Comparison of ENCODE assay signal across 11 mouse cellular contexts in the genomic region with DNA sequence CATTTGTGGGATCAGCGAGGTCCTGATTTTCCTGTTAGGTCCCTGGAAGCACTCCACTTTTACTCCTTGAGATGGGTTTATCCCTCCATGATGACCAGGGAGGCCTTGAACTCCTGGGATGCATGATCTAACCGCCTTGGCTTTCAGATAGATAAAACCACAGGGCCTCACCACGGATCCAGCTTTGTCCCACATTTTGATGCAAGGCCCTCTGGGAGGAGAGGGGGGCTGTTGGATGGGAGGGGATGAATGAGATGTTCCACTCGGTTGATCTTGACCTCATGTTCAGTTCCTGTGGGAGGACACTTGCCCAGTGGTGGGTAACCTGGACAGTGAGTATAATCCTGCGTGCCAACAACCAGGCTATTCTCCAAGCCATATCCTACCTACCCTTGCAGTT. TPM values are rescaled to one million over a fixed set of nuclear protein-coding genes. Genes with fewer than 3 reads are reported as not detected.
DNase-seq lines count a peak whose midpoint lies in the region; ATAC-seq and TF ChIP-seq lines count a peak whose summit lies in the region.
"Had no signal": no experiment of that assay in that cellular context is flagged by ENCODE, and none has a peak within 500 bp of the region (broad histone marks: within the 10 kb centered on the region; RNA-seq: fewer than 3 reads in every experiment).

No protein-coding gene starts in this region.

- peaks cover 2% of the 10 kb centered on the region; the same call in 1 of the 2 replicates for H3K9me3 ChIP-seq in forebrain, embryonic 11.5 days (ENCODE audit: control insufficient read depth, low read length)
- no peaks in the 10 kb centered on the region for H3K9me3 ChIP-seq in forebrain, embryonic 15.5 days
- peaks cover 4% of the 10 kb centered on the region; the same call in 1 of the 2 replicates for H3K9me3 ChIP-seq in liver, embryonic 12.5 days (replicated peaks)
- H3K9me3 ChIP-seq in liver, postnatal 0 days (ENCODE audit: low read length), result no peaks in the 10 kb centered on the region
- H3K9me3 ChIP-seq in forebrain, embryonic 14.5 days (replicated peaks; ENCODE audit: control insufficient read depth, low read length), result no peaks in the 10 kb centered on the region
- H3K9me3 ChIP-seq in midbrain, embryonic 16.5 days (replicated peaks; ENCODE audit: control insufficient read depth, low read length, poor library complexity, severe bottlenecking), result no peaks in the 10 kb centered on the region

- WGBS in forebrain, embryonic 11.5 days, result 81% methylated on average over 5 of the region's 5 CpGs
- 79% methylated on average over 5 of the region's 5 CpGs for WGBS in forebrain, embryonic 15.5 days
- WGBS in liver, embryonic 12.5 days (ENCODE audit: insufficient replicate concordance), result 64% methylated on average over 5 of the region's 5 CpGs
- 64% methylated on average over 5 of the region's 5 CpGs for whole genome bisulfite sequencing in liver, postnatal 0 days (ENCODE audit: insufficient replicate concordance)
- 80% methylated on average over 5 of the region's 5 CpGs for WGBS in forebrain, embryonic 14.5 days
- WGBS in midbrain, embryonic 16.5 days, result 59% methylated on average over 5 of the region's 5 CpGs

- no peak overlapping the region for H3K9ac ChIP-seq in forebrain, embryonic 11.5 days (ENCODE audit: low read length)
- H3K9ac ChIP-seq in forebrain, embryonic 15.5 days (replicated peaks), result no peak overlapping the region
- no peak overlapping the region for H3K9ac ChIP-seq in liver, embryonic 12.5 days
- no peak overlapping the region for H3K9ac ChIP-seq in liver, postnatal 0 days (replicated peaks)
- no peak overlapping the region for H3K9ac ChIP-seq in forebrain, embryonic 14.5 days (ENCODE audit: low read length)
- no peak overlapping the region for H3K9ac ChIP-seq in midbrain, embryonic 16.5 days (ENCODE audit: low read depth, low read length)

- ATAC-seq in forebrain, embryonic 11.5 days (replicated peaks; ENCODE audit: low FRiP score), result no peak
- ATAC-seq in forebrain, embryonic 15.5 days (replicated peaks), result no peak
- no peak for ATAC-seq in liver, embryonic 12.5 days
- no peak for ATAC-seq in liver, postnatal 0 days
- ATAC-seq in forebrain, embryonic 14.5 days, result no peak
- ATAC-seq in midbrain, embryonic 16.5 days, result no peak
- ATAC-seq: Patski had no signal

- no peak for TF ChIP-seq EP300 in liver, postnatal 0 days (IDR thresholded peaks at IDR 0.05; ENCODE audit: low read depth)

- H3K4me3 ChIP-seq in forebrain, embryonic 11.5 days (ENCODE audit: low read depth, low read length), result 0 out of 2 replicates have a peak overlapping the region, but pooled peaks have one; percentile 94
- no peak overlapping the region for H3K4me3 ChIP-seq in forebrain, embryonic 15.5 days
- H3K4me3 ChIP-seq in liver, embryonic 12.5 days, result no peak overlapping the region
- H3K4me3 ChIP-seq in liver, postnatal 0 days (ENCODE audit: low read depth, low read length), result no peak overlapping the region
- H3K4me3 ChIP-seq in forebrain, embryonic 14.5 days (ENCODE audit: low read depth, low read length), result no peak overlapping the region
- no peak overlapping the region for H3K4me3 ChIP-seq in midbrain, embryonic 16.5 days (ENCODE audit: low read depth, low read length)

- no peak overlapping the region for H3K27ac ChIP-seq in forebrain, embryonic 11.5 days (ENCODE audit: low read depth, low read length)
- no peak overlapping the region for H3K27ac ChIP-seq in forebrain, embryonic 15.5 days (replicated peaks)
- H3K27ac ChIP-seq in liver, embryonic 12.5 days, result no peak overlapping the region
- no peak overlapping the region for H3K27ac ChIP-seq in liver, postnatal 0 days (ENCODE audit: low read depth)
- H3K27ac ChIP-seq in forebrain, embryonic 14.5 days (ENCODE audit: low read depth, low read length), result no peak overlapping the region
- H3K27ac ChIP-seq in midbrain, embryonic 16.5 days (ENCODE audit: low read length), result no peak overlapping the region

- H3K4me1 ChIP-seq in forebrain, embryonic 11.5 days (replicated peaks; ENCODE audit: control insufficient read depth, insufficient read depth, low read length), result 0 out of 2 replicates have a peak, but pooled peaks cover 3% of the 10 kb centered on the region
- peaks cover 16% of the 10 kb centered on the region for H3K4me1 ChIP-seq in forebrain, embryonic 15.5 days
- peaks cover 35% of the 10 kb centered on the region for H3K4me1 ChIP-seq in liver, embryonic 12.5 days
- peaks cover 14% of the 10 kb centered on the region for H3K4me1 ChIP-seq in liver, postnatal 0 days (ENCODE audit: insufficient read depth)
- H3K4me1 ChIP-seq in forebrain, embryonic 14.5 days (ENCODE audit: control insufficient read depth, insufficient read depth, low read length), result no peaks in the 10 kb centered on the region
- peaks cover 13% of the 10 kb centered on the region for H3K4me1 ChIP-seq in midbrain, embryonic 16.5 days (ENCODE audit: control insufficient read depth, insufficient read depth, low read length)

- 0 out of 2 replicates have a peak overlapping the region, but pooled peaks have one; percentile 8 for H3K4me2 ChIP-seq in forebrain, embryonic 11.5 days (ENCODE audit: low read depth, low read length, severe bottlenecking)
- H3K4me2 ChIP-seq in forebrain, embryonic 15.5 days (replicated peaks), result no peak overlapping the region
- H3K4me2 ChIP-seq in liver, embryonic 12.5 days, result peak overlapping the region; percentile 85; the same call in 1 of the 2 replicates
- no peak overlapping the region for H3K4me2 ChIP-seq in liver, postnatal 0 days (ENCODE audit: low read depth, low read length)
- H3K4me2 ChIP-seq in forebrain, embryonic 14.5 days (ENCODE audit: low read length), result peak overlapping the region; percentile 91; the same call in 1 of the 2 replicates
- peak overlapping the region; percentile 3; the same call in 1 of the 2 replicates for H3K4me2 ChIP-seq in midbrain, embryonic 16.5 days (ENCODE audit: low read length)

- TF ChIP-seq CTCF in liver, postnatal 0 days (IDR thresholded peaks at IDR 0.05; ENCODE audit: low read depth), result no peak

- DNase-seq in forebrain, embryonic 11.5 days (ENCODE audit: low spot score), result no peak
- DNase-seq in liver, postnatal 0 days, result no peak
- DNase-seq in forebrain, embryonic 14.5 days (ENCODE audit: low spot score), result no peak
- DNase-seq in gastrocnemius, postnatal 4 days (ENCODE audit: low spot score in 2 of 2), result no peak
- DNase-seq in thymus, postnatal 36 days, result no peak
- DNase-seq: cerebellum, postnatal 14 days; heart, postnatal 14 days had no signal

- H3K36me3 ChIP-seq in forebrain, embryonic 11.5 days (ENCODE audit: control insufficient read depth, insufficient read depth, low read length), result peaks cover 26% of the 10 kb centered on the region
- peaks cover 28% of the 10 kb centered on the region for H3K36me3 ChIP-seq in forebrain, embryonic 15.5 days
- peaks cover 36% of the 10 kb centered on the region for H3K36me3 ChIP-seq in liver, embryonic 12.5 days
- H3K36me3 ChIP-seq in liver, postnatal 0 days (replicated peaks; ENCODE audit: insufficient read depth, low read length), result peaks cover 7% of the 10 kb centered on the region; the same call in 1 of the 2 replicates
- H3K36me3 ChIP-seq in forebrain, embryonic 14.5 days (ENCODE audit: control insufficient read depth, insufficient read depth, low read length), result peaks cover 38% of the 10 kb centered on the region
- peaks cover 12% of the 10 kb centered on the region; the same call in 1 of the 2 replicates for H3K36me3 ChIP-seq in midbrain, embryonic 16.5 days (ENCODE audit: control insufficient read depth, insufficient read depth, low read length)

- no peaks in the 10 kb centered on the region for H3K27me3 ChIP-seq in forebrain, embryonic 11.5 days (ENCODE audit: control insufficient read depth, insufficient read depth, low read length)
- H3K27me3 ChIP-seq in forebrain, embryonic 15.5 days, result no peaks in the 10 kb centered on the region
- no peaks in the 10 kb centered on the region for H3K27me3 ChIP-seq in liver, embryonic 12.5 days (replicated peaks)
- 0 out of 2 replicates have a peak, but pooled peaks cover 6% of the 10 kb centered on the region for H3K27me3 ChIP-seq in liver, postnatal 0 days (ENCODE audit: insufficient read depth, low read length)
- H3K27me3 ChIP-seq in forebrain, embryonic 14.5 days (replicated peaks; ENCODE audit: control insufficient read depth, insufficient read depth, low read length), result no peaks in the 10 kb centered on the region
- H3K27me3 ChIP-seq in midbrain, embryonic 16.5 days (ENCODE audit: control insufficient read depth, insufficient read depth, low read depth, low read length), result no peaks in the 10 kb centered on the region
- H3K27me3 ChIP-seq: Patski had no signal

RNA-seq across cellular contexts. Expression of gene Homer3, which starts 1.8 kb away (rescaled TPM):
- polyA plus RNA-seq in forebrain, embryonic 11.5 days (2014; fragmentation: Nextera tagmentation; extraction: Ambion mirVana), result 87.6 and 91.4 TPM in 2 replicates
- 52.5 and 55.7 TPM in 2 replicates for polyA plus RNA-seq in forebrain, embryonic 15.5 days (2015; fragmentation: Nextera tagmentation; extraction: Ambion mirVana)
- 19.6 and 21.4 TPM in 2 replicates for polyA plus RNA-seq in liver, embryonic 12.5 days (2016; fragmentation: Nextera tagmentation; extraction: Ambion mirVana)
- polyA plus RNA-seq in liver, postnatal 0 days (2015; fragmentation: Nextera tagmentation; extraction: Ambion mirVana), result 4.3 and 5.6 TPM in 2 replicates
- polyA plus RNA-seq in forebrain, embryonic 14.5 days (2014; fragmentation: Nextera tagmentation; extraction: Ambion mirVana), result 31.5 and 42.8 TPM in 2 replicates
- 26.3 and 29.9 TPM in 2 replicates for polyA plus RNA-seq in midbrain, embryonic 16.5 days (2015; fragmentation: Nextera tagmentation; extraction: Ambion mirVana)
- 10 to 100 TPM; 23.2 to 24.3 TPM for total RNA-seq in gastrocnemius, postnatal 4 days (2021)

RNA-seq across cellular contexts. Expression of gene Ddx49, which starts 17.9 kb away (rescaled TPM):
- 54.4 and 61.5 TPM in 2 replicates for polyA plus RNA-seq in forebrain, embryonic 11.5 days (2014; fragmentation: Nextera tagmentation; extraction: Ambion mirVana)
- polyA plus RNA-seq in forebrain, embryonic 15.5 days (2015; fragmentation: Nextera tagmentation; extraction: Ambion mirVana), result 52.2 and 53.8 TPM in 2 replicates
- polyA plus RNA-seq in liver, embryonic 12.5 days (2016; fragmentation: Nextera tagmentation; extraction: Ambion mirVana), result 37.0 and 40.0 TPM in 2 replicates
- polyA plus RNA-seq in liver, postnatal 0 days (2015; fragmentation: Nextera tagmentation; extraction: Ambion mirVana), result 15.2 and 16.3 TPM in 2 replicates
- polyA plus RNA-seq in forebrain, embryonic 14.5 days (2014; fragmentation: Nextera tagmentation; extraction: Ambion mirVana), result 51.5 and 52.3 TPM in 2 replicates
- 40.3 and 45.0 TPM in 2 replicates for polyA plus RNA-seq in midbrain, embryonic 16.5 days (2015; fragmentation: Nextera tagmentation; extraction: Ambion mirVana)
- 10 to 100 TPM; 42.8 to 42.9 TPM for total RNA-seq in gastrocnemius, postnatal 4 days (2021)

RNA-seq across cellular contexts. Expression of gene Cope, which starts 17.9 kb away (rescaled TPM):
- 220 and 268 TPM in 2 replicates for polyA plus RNA-seq in forebrain, embryonic 11.5 days (2014; fragmentation: Nextera tagmentation; extraction: Ambion mirVana)
- 266 and 271 TPM in 2 replicates for polyA plus RNA-seq in forebrain, embryonic 15.5 days (2015; fragmentation: Nextera tagmentation; extraction: Ambion mirVana)
- polyA plus RNA-seq in liver, embryonic 12.5 days (2016; fragmentation: Nextera tagmentation; extraction: Ambion mirVana), result 205 and 212 TPM in 2 replicates
- polyA plus RNA-seq in liver, postnatal 0 days (2015; fragmentation: Nextera tagmentation; extraction: Ambion mirVana), result 162 and 171 TPM in 2 replicates
- 305 and 332 TPM in 2 replicates for polyA plus RNA-seq in forebrain, embryonic 14.5 days (2014; fragmentation: Nextera tagmentation; extraction: Ambion mirVana)
- 261 and 268 TPM in 2 replicates for polyA plus RNA-seq in midbrain, embryonic 16.5 days (2015; fragmentation: Nextera tagmentation; extraction: Ambion mirVana)
- total RNA-seq in gastrocnemius, postnatal 4 days (2021), result 100 to 1,000 TPM; 168 to 177 TPM

RNA-seq across cellular contexts. Expression of gene Cers1, which starts 31.2 kb away (rescaled TPM):
- 10.6 and 11.0 TPM in 2 replicates for polyA plus RNA-seq in forebrain, embryonic 11.5 days (2014; fragmentation: Nextera tagmentation; extraction: Ambion mirVana)
- 31.3 and 31.9 TPM in 2 replicates for polyA plus RNA-seq in forebrain, embryonic 15.5 days (2015; fragmentation: Nextera tagmentation; extraction: Ambion mirVana)
- polyA plus RNA-seq in liver, embryonic 12.5 days (2016; fragmentation: Nextera tagmentation; extraction: Ambion mirVana), result 0.45 and 0.63 TPM in 2 replicates
- 0.12 TPM in 1 of 2 replicates, not detected in the other for polyA plus RNA-seq in liver, postnatal 0 days (2015; fragmentation: Nextera tagmentation; extraction: Ambion mirVana)
- 20.8 and 27.6 TPM in 2 replicates for polyA plus RNA-seq in forebrain, embryonic 14.5 days (2014; fragmentation: Nextera tagmentation; extraction: Ambion mirVana)
- 40.3 and 42.1 TPM in 2 replicates for polyA plus RNA-seq in midbrain, embryonic 16.5 days (2015; fragmentation: Nextera tagmentation; extraction: Ambion mirVana)
- 10 to 100 TPM; 23.1 to 24.4 TPM for total RNA-seq in gastrocnemius, postnatal 4 days (2021)

RNA-seq across cellular contexts. Expression of gene Gdf1, which starts 45.2 kb away (rescaled TPM):
- 1.8 and 2.6 TPM in 2 replicates for polyA plus RNA-seq in forebrain, embryonic 11.5 days (2014; fragmentation: Nextera tagmentation; extraction: Ambion mirVana)
- 0.87 and 5.1 TPM in 2 replicates for polyA plus RNA-seq in forebrain, embryonic 15.5 days (2015; fragmentation: Nextera tagmentation; extraction: Ambion mirVana)
- 1.0 and 1.5 TPM in 2 replicates for polyA plus RNA-seq in liver, embryonic 12.5 days (2016; fragmentation: Nextera tagmentation; extraction: Ambion mirVana)
- 0.16 TPM in 1 of 2 replicates, not detected in the other for polyA plus RNA-seq in liver, postnatal 0 days (2015; fragmentation: Nextera tagmentation; extraction: Ambion mirVana)
- polyA plus RNA-seq in forebrain, embryonic 14.5 days (2014; fragmentation: Nextera tagmentation; extraction: Ambion mirVana), result 2.1 and 4.2 TPM in 2 replicates
- 2.5 and 7.0 TPM in 2 replicates for polyA plus RNA-seq in midbrain, embryonic 16.5 days (2015; fragmentation: Nextera tagmentation; extraction: Ambion mirVana)
- total RNA-seq in gastrocnemius, postnatal 4 days (2021), result 1 to 10 TPM; 3.5 to 4.0 TPM
- total RNA-seq: heart, postnatal 14 days had no signal

Comparison
In these comparisons a context has a peak if more than half of its experiments do, and no peak if none do; other contexts are left out.
1. H3K4me2 ChIP-seq: peak in forebrain, embryonic 11.5 days (single experiment), liver, embryonic 12.5 days (single experiment), forebrain, embryonic 14.5 days (single experiment) and midbrain, embryonic 16.5 days (single experiment); none in forebrain, embryonic 15.5 days (single experiment) and liver, postnatal 0 days (single experiment).